Mouse (Mus musculus): Measurements from ENCODE around the gene Ncapd2. TPM values are rescaled to one million over a fixed set of nuclear protein-coding genes. Genes with fewer than 3 reads are reported as not detected.

Gene Ncapd2
- total and polyA plus RNA-seq, 2 experiments from 2014 or later = 25.8 to 43.5 TPM

DNA sequence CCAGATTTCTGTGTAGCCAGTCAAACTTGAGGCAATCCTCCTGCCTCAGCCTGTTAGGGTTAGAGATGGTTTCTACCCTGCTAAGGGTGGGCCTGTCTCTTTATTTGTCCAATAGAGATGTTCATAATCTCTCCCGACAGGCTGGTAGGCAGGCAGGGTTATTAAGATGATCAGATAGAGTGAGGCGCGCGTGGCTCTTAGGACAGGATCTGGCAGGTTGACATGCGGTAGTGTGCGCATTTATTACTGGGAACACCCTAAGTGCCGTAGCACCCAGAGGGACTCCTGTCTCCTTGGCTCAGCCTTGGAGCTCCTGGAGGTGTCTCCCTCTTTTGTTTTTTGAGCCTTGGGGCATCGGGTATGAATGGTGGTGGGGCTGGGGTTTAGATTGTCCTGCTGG lies 36.2 kb downstream of the Ncapd2 start:
- DNase-seq = no peak

DNA sequence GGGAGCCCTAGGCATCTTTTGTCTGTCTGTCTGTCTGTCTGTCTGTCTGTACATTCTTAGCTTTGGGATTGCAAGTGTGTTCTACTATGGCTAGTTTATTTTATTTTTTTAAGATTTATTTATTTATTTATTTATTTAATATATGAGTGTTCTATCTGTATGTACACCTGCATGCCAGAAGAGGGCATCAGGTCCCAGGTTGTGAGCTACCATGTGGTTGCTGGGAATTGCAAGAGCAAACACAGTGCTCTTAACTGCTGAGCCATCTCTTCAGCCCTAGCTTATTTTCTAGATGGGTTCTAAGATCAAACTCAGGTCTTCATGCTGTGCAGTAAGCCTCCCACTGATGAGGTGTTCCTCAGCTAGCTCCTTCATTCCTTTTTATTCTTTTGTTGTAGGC lies 37.0 kb downstream of the Ncapd2 start:
- no peak overlapping the region for H3K4me3 ChIP-seq (ENCODE audit: low read depth, low read length)
- H3K27me3 ChIP-seq (ENCODE audit: insufficient read depth, low read length) = no peaks in the 10 kb centered on the region
- H3K4me2 ChIP-seq (ENCODE audit: low read depth) = no peak overlapping the region
- TF ChIP-seq CTCF (IDR thresholded peaks at IDR 0.05; ENCODE audit: low read depth) = peak; percentile 54
- ATAC-seq (peak; percentile 65; the same call in 1 of the 2 replicates), DNase-seq (peak; percentile 52)
- H3K9me3 ChIP-seq (ENCODE audit: low read length) = no peaks in the 10 kb centered on the region
- H3K27ac ChIP-seq (ENCODE audit: low read depth, low read length) = no peak overlapping the region
- H3K36me3 ChIP-seq (ENCODE audit: insufficient read depth) = peaks cover 64% of the 10 kb centered on the region
- H3K9ac ChIP-seq = no peak overlapping the region
- no peaks in the 10 kb centered on the region for H3K4me1 ChIP-seq (ENCODE audit: insufficient read depth)

More for the DNA sequence above, 36.2 kb downstream of the Ncapd2 start:
- Histone ChIP-seq H3K36me3 (ENCODE audit: insufficient read depth) (peaks cover 69% of the 10 kb centered on the region), H3K4me1 (ENCODE audit: insufficient read depth) (no peaks in the 10 kb centered on the region), H3K9me3 (ENCODE audit: low read length) (no peaks in the 10 kb centered on the region), H3K27me3 (ENCODE audit: insufficient read depth, low read length) (no peaks in the 10 kb centered on the region), H3K9ac (no peak overlapping the region), H3K27ac (ENCODE audit: low read depth, low read length) (no peak overlapping the region), H3K4me3 (ENCODE audit: low read depth, low read length) (no peak overlapping the region), H3K4me2 (ENCODE audit: low read depth) (no peak overlapping the region)
- ATAC-seq = no peak
- TF ChIP-seq CTCF (IDR thresholded peaks at IDR 0.05; ENCODE audit: low read depth) = no peak
- WGBS = 86% methylated on average over 8 of the region's 8 CpGs

DNA sequence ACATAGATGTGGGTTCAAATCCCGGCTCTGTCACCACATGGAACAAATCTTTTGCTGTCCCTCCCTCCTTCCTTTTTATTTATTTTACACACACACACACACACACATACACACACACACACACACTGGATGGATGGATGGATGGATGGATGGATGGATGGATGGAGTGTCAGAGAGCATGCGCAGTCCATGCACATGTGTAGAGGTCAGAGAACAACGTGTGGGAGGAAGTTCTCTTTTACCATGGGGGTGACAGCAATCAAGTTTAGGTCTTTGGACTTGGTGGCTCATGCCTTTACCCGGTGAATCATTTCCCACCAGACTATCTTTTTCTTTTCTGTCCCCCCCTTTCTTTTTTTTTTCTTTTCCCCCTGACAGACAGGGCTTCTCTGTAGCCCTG lies 37.8 kb downstream of the Ncapd2 start:
- Histone ChIP-seq H3K4me2 (ENCODE audit: low read depth) (no peak overlapping the region), H3K4me1 (ENCODE audit: insufficient read depth) (no peaks in the 10 kb centered on the region), H3K27ac (ENCODE audit: low read depth, low read length) (no peak overlapping the region), H3K4me3 (ENCODE audit: low read depth, low read length) (no peak overlapping the region), H3K9me3 (ENCODE audit: low read length) (no peaks in the 10 kb centered on the region), H3K9ac (no peak overlapping the region), H3K27me3 (ENCODE audit: insufficient read depth, low read length) (no peaks in the 10 kb centered on the region), H3K36me3 (ENCODE audit: insufficient read depth) (peaks cover 58% of the 10 kb centered on the region)
- no peak for TF ChIP-seq CTCF (IDR thresholded peaks at IDR 0.05; ENCODE audit: low read depth)
- DNase-seq (no peak), ATAC-seq (no peak)
- WGBS = 96% methylated on average over 4 of the region's 4 CpGs

DNA sequence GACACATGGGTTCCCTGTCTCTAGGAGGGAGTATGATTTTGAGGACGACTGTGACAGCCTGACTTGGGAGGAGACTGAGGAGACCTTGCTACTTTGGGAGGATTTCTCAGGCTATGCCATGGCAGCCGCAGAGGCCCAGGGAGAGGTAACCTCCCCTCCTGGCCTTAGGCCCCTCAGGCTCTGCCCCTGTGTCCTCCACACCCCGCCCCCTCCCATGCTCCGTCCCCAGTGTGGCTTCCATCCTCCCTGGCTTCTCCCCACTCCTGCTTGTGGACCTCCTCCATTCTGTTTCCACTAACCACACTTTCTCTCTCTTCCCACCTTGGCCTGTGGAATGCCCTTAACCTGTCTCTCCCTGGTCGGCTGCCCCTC lies 38.5 kb downstream of the Ncapd2 start:
- Histone ChIP-seq H3K4me1 (ENCODE audit: insufficient read depth) (no peaks in the 10 kb centered on the region), H3K36me3 (ENCODE audit: insufficient read depth) (peaks cover 54% of the 10 kb centered on the region), H3K4me3 (ENCODE audit: low read depth, low read length) (no peak overlapping the region), H3K4me2 (ENCODE audit: low read depth) (no peak overlapping the region), H3K27ac (ENCODE audit: low read depth, low read length) (no peak overlapping the region), H3K9ac (no peak overlapping the region), H3K27me3 (ENCODE audit: insufficient read depth, low read length) (no peaks in the 10 kb centered on the region), H3K9me3 (ENCODE audit: low read length) (no peaks in the 10 kb centered on the region)
- WGBS = 78% methylated on average over 5 of the region's 5 CpGs
- no peak for ATAC-seq
- no peak for DNase-seq
- TF ChIP-seq CTCF (IDR thresholded peaks at IDR 0.05; ENCODE audit: low read depth) = no peak

DNA sequence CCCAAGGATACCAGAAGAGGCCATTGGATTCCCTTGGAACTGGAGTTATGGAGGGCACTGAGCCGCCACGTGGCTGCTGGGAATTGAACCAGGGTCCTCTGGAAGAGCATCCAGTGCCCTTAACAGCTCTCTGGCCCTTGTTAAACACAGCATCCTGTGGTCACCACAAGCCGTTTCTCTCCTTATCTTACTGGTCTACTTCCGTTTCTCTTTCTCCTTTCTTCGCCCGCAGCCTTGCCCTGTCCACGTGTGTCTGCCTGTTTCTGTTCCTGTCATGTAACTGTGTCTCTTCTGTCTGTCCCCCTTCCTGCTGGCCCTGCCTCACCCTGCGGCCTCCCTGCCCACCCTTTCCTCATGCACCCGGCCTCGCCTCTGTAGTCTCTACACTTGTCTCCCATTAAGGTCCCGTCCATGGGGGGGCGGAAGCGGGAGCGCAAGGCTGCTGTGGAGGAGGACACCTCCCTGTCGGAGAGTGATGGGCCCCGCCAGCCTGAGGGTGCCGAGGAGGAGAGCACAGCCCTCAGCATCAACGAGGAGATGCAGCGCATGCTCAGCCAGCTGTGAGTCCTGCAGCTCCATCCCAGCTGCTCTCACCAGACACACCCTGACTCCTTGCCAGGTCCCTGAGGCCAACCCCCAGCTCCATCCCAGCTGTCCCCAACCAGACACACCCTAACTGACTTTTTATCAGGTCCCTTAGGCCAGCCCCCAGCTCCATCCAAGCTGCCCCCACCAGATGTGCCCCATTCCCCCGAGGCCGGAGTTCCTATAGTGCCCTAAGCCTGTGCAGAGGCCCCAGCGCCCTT lies 39.1 kb downstream of the Ncapd2 start:
- Histone ChIP-seq H3K9me3 (ENCODE audit: low read length) (no peaks in the 10 kb centered on the region), H3K9ac (no peak overlapping the region), H3K4me3 (ENCODE audit: low read depth, low read length) (no peak overlapping the region), H3K36me3 (ENCODE audit: insufficient read depth) (peaks cover 48% of the 10 kb centered on the region), H3K4me2 (ENCODE audit: low read depth) (no peak overlapping the region), H3K4me1 (ENCODE audit: insufficient read depth) (no peaks in the 10 kb centered on the region), H3K27ac (ENCODE audit: low read depth, low read length) (no peak overlapping the region), H3K27me3 (ENCODE audit: insufficient read depth, low read length) (no peaks in the 10 kb centered on the region)
- no peak for DNase-seq
- TF ChIP-seq CTCF (IDR thresholded peaks at IDR 0.05; ENCODE audit: low read depth) = no peak
- WGBS = 85% methylated on average over 22 of the region's 22 CpGs
- ATAC-seq = no peak

DNA sequence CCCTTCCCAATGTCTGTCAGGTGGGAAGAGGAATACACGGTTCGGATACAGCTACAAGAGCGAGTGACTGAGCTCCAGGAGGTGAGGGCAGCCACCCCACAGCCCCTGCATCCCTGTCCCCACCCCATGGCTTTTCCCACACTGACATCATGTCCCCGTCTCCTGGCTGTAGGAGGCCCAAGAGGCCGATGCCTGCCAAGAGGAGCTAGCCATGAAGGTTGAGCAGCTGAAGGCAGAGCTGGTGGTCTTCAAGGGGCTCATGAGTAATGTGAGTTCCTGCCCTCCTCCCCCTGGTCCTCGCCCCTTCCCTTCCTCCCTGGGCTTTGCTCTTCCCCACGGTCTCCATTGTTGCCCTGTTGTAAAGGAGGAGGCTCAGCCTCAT lies 41.9 kb downstream of the Ncapd2 start:
- Histone ChIP-seq H3K27ac (ENCODE audit: low read depth, low read length) (no peak overlapping the region), H3K4me1 (ENCODE audit: insufficient read depth) (peaks cover 22% of the 10 kb centered on the region), H3K9me3 (ENCODE audit: low read length) (no peaks in the 10 kb centered on the region), H3K4me2 (ENCODE audit: low read depth) (no peak overlapping the region), H3K36me3 (ENCODE audit: insufficient read depth) (peaks cover 31% of the 10 kb centered on the region), H3K9ac (no peak overlapping the region), H3K4me3 (ENCODE audit: low read depth, low read length) (no peak overlapping the region), H3K27me3 (ENCODE audit: insufficient read depth, low read length) (no peaks in the 10 kb centered on the region)
- WGBS = 67% methylated on average over 7 of the region's 7 CpGs
- ATAC-seq = no peak
- no peak for DNase-seq
- no peak for TF ChIP-seq CTCF (IDR thresholded peaks at IDR 0.05; ENCODE audit: low read depth)

DNA sequence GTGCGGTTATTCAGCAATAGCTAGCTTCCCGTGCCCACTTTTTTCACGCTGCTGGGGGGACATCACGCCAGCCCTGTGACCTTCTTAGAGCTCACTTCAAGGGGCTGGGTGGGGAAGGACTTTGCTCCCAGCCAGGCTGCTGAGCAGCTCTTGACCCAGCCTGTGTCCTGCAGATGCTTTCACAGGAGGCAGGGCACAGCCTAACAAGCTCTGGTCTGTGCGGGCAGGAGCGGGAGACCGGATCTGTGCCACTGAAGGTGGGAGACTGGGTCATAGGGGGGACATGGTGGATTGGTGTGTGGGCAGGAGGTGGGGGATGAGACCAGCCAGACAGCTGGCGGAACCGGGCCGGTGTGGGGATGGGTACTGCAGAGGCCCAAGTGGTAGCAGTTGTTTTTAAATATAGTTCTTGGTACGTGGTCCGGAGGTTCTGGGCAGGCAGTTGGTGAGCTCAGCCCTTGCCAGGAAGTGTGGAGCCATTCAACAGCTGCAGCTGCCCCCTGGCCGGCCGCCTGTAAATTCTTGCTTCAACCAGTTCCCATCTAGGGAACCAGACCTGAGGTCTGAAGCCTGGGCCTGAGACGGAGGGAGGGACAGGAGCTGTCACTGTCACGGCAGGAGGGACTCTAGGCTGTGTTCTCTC lies 42.5 kb downstream of the Ncapd2 start:
- WGBS = 73% methylated on average over 16 of the region's 16 CpGs
- no peak for TF ChIP-seq CTCF (IDR thresholded peaks at IDR 0.05; ENCODE audit: low read depth)
- Histone ChIP-seq H3K9me3 (ENCODE audit: low read length) (no peaks in the 10 kb centered on the region), H3K27me3 (ENCODE audit: insufficient read depth, low read length) (no peaks in the 10 kb centered on the region), H3K4me2 (ENCODE audit: low read depth) (no peak overlapping the region), H3K4me3 (ENCODE audit: low read depth, low read length) (no peak overlapping the region), H3K36me3 (ENCODE audit: insufficient read depth) (peaks cover 34% of the 10 kb centered on the region), H3K4me1 (ENCODE audit: insufficient read depth) (peaks cover 22% of the 10 kb centered on the region), H3K9ac (no peak overlapping the region), H3K27ac (ENCODE audit: low read depth, low read length) (peak overlapping the region; percentile 29; the same call in 1 of the 2 replicates)
- no peak for ATAC-seq
- DNase-seq = peak; percentile 35

Data from forebrain, postnatal 0 days (tissue).